Mouse (Mus musculus) cortical plate, adult 2 months (tissue): ENCODE results near the gene Wfikkn2.

Experiments
- CTCF ChIP-seq: fragments of 200-500 bp; IDR thresholded peaks from 2 replicates; pipeline ENCODE4 v1.5.1; 2011; ENCODE audit warnings: mild to moderate bottlenecking, control low read depth, low read length; ENCODE audit not compliant: insufficient read depth; ENCODE audit errors: extremely low read depth
- POLR2A ChIP-seq: fragments of 200-500 bp; IDR thresholded peaks from 2 replicates; pipeline ENCODE4 v1.6.1; 2011; ENCODE audit warnings: mild to moderate bottlenecking, low read length, control low read depth; ENCODE audit not compliant: insufficient read depth; ENCODE audit errors: extremely low read depth

GRCm38 (mm10) chr11:94202106-94202505 is 43.7 kb downstream of the Wfikkn2 start:
- TF ChIP-seq POLR2A = no peak
- no peak for TF ChIP-seq CTCF
